Mouse (Mus musculus) heart, postnatal 0 days (tissue): Measurements from ENCODE around the gene Pdzd7. TPM values are rescaled to one million over a fixed set of nuclear protein-coding genes. Genes with fewer than 3 reads are reported as not detected.

Experiments
- ATAC-seq: fragments of 200-750 bp; cut with Nextera tagmentation; 2 replicates; pipeline ENCODE4 v1.8.0; 2017; ENCODE audit warnings: low read depth, moderate number of reproducible peaks, moderate library complexity; ENCODE audit not compliant: insufficient read depth
- DNase-seq: peaks from one replicate; pipeline ENCODE4 v3.0.0-alpha.2; 2016; ENCODE audit warnings: low spot score
- H3K27ac ChIP-seq: fragments of 300-500 bp; sonication (generic); 2 replicates; pipeline ENCODE4 v1.5.1; 2014; ENCODE audit warnings: low read depth, mild to moderate bottlenecking
- H3K27me3 ChIP-seq: fragments of 300-500 bp; sonication (generic); 2 replicates; pipeline ENCODE4 v1.6.1; 2014; ENCODE audit warnings: low read length, mixed read lengths; ENCODE audit not compliant: control insufficient read depth, insufficient read depth
- H3K36me3 ChIP-seq: fragments of 300-500 bp; sonication (generic); replicated peaks from 2 replicates; pipeline ENCODE4 v1.6.1; 2014; ENCODE audit warnings: low read length, mixed read lengths; ENCODE audit not compliant: control insufficient read depth, insufficient read depth
- H3K4me1 ChIP-seq: fragments of 300-500 bp; sonication (generic); 2 replicates; pipeline ENCODE4 v1.6.1; 2014; ENCODE audit warnings: antibody characterized with exemption; ENCODE audit not compliant: control insufficient read depth, insufficient read depth
- H3K4me2 ChIP-seq: fragments of 300-500 bp; sonication (generic); 2 replicates; pipeline ENCODE4 v1.6.1; 2014; ENCODE audit warnings: low read depth, mild to moderate bottlenecking, low read length, moderate library complexity
- H3K4me3 ChIP-seq: fragments of 300-500 bp; sonication (generic); 2 replicates; pipeline ENCODE4 v1.5.1; 2014; ENCODE audit warnings: low read depth, low read length
- H3K9ac ChIP-seq: fragments of 300-500 bp; sonication (generic); replicated peaks from 2 replicates; pipeline ENCODE4 v1.6.1; 2014; ENCODE audit warnings: low read depth, low read length, mixed read lengths
- H3K9me3 ChIP-seq: fragments of 300-500 bp; sonication (generic); replicated peaks from 2 replicates; pipeline ENCODE4 v1.6.1; 2016; ENCODE audit warnings: low read length; ENCODE audit not compliant: control insufficient read depth
- CTCF ChIP-seq: IDR thresholded peaks from 2 replicates; pipeline ENCODE4 v1.5.1; 2016; ENCODE audit warnings: antibody characterized with exemption, control low read depth, low read depth
- EP300 ChIP-seq: IDR thresholded peaks from 2 replicates; pipeline ENCODE4 v1.6.1; 2016; ENCODE audit warnings: antibody characterized with exemption, low read depth
- WGBS: fragments of 180-500 bp; shearing (Covaris S2); extraction: QIAGEN DNeasy Blood & Tissue Kit; methylation state at CpG from one replicate; pipeline ENCODE4 v1.1.7; 2014; 5-methylcytosine and 5-hydroxymethylcytosine counted together
- polyA plus RNA-seq: library from polyadenylated mRNA; unstranded; fragments of >200 nt; fragmentation: Nextera tagmentation; extraction: Ambion mirVana; gene quantifications from 2 replicates; pipeline ENCODE4 v1.2.1, GENCODE M21; 2015
- total RNA-seq: library from RNA; depleted of rRNA; stranded (reverse); fragments of >200 nt; gene quantifications from 2 replicates; pipeline ENCODE4 v1.2.3, GENCODE M21; 2014; ENCODE audit warnings: low replicate concordance

The Pdzd7 gene
- total and polyA plus RNA-seq, 2 experiments from 2014 or later, result 0.10 to 0.65 TPM

DNA sequence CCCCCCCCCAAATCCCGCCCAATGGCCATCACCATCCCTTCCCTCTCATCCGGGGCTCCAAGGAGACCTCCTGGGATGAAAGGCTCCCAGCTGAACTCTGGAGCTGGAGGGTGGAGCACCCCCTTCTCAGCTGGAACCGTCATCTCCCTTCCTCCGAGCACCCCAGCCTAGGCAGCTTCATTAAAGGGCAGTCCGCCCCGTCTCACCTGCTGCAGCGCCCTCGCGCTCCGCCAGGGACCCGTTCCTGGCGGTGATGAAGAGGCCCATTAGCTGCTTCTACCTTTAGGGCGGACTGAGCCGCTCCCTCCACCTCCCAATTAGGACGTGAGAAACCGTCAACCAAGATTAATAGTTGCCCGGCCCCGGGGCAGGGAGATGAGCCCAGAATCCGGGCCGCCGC, 19.7 kb upstream of the Pdzd7 start:
- Histone ChIP-seq H3K4me2 (no peak overlapping the region), H3K9me3 (no peaks in the 10 kb centered on the region), H3K36me3 (no peaks in the 10 kb centered on the region), H3K9ac (no peak overlapping the region), H3K4me1 (no peaks in the 10 kb centered on the region), H3K27me3 (peaks cover 42% of the 10 kb centered on the region), H3K27ac (no peak overlapping the region), H3K4me3 (no peak overlapping the region)
- no peak for TF ChIP-seq EP300
- TF ChIP-seq CTCF, result no peak
- 8% methylated on average over 21 of the region's 21 CpGs for WGBS
- no peak for ATAC-seq
- no peak for DNase-seq

- no peak for DNase-seq
- H3K27me3 ChIP-seq, result peaks cover 42% of the 10 kb centered on the region
- no peak for TF ChIP-seq EP300
- peak; percentile 39; the same call in 1 of the 2 replicates for TF ChIP-seq CTCF
- no peaks in the 10 kb centered on the region for H3K4me1 ChIP-seq
- no peaks in the 10 kb centered on the region for H3K9me3 ChIP-seq
- no peak for ATAC-seq
- no peak overlapping the region for H3K27ac ChIP-seq
- no peak overlapping the region for H3K9ac ChIP-seq
- no peak overlapping the region for H3K4me2 ChIP-seq
- no peak overlapping the region for H3K4me3 ChIP-seq
- no peaks in the 10 kb centered on the region for H3K36me3 ChIP-seq
- WGBS, result 39% methylated on average over 19 of the region's 20 CpGs
Observed at GRCm38 (mm10) chr19:45063565-45064292, 18.2 kb upstream of the Pdzd7 start.

- H3K4me3 ChIP-seq, result peak overlapping the region; percentile 61
- 0 out of 2 replicates have a peak, but pooled peaks have one; percentile 0 for ATAC-seq
- WGBS, result 2% methylated on average over 14 of the region's 14 CpGs
Observed at GRCm38 (mm10) chr19:45058841-45059240, 13.3 kb upstream of the Pdzd7 start.

DNA sequence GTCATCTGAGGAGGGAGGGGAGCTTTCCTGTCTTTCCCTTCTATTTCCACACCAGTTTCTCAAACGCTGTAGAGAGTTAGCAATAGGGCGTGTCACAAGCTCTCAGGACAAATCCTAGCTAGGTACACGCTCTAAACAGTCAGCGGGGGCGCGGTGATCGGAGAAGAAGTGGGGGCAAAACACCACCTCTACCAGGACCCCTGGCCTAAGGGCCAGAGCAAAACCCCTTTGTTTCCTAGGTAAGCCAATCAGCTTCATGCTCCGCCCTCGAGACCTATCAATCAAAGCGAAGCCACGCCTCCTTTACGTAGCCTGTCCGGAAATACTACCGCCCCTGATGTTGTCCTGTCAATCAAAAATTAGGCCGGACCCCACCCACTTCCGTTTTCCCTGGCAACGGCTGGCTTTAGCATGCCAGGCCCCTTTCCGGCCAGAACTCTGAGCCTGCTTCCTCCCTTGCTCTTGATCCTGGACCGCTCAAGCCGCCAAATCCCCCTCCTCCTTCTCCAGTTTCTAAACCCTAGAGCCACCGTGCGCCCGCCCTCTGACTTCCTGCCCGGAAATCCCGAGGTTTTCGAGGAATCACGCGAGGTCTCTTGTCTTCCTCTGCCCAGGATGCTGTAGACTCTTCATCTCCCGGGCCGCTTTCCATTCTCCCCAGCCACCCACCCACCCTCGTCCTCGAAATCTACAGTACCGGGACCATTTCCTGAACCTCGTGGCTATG, 12.8 kb upstream of the Pdzd7 start:
- H3K27ac ChIP-seq, result peak overlapping the region; percentile 96
- H3K9ac ChIP-seq, result peak overlapping the region; percentile 77
- ATAC-seq, result peak; percentile 92
- H3K4me2 ChIP-seq, result peak overlapping the region; percentile 82
- no peaks in the 10 kb centered on the region; the same call in 1 of the 2 replicates for H3K36me3 ChIP-seq
- peaks cover 12% of the 10 kb centered on the region for H3K4me1 ChIP-seq
- H3K4me3 ChIP-seq, result peak overlapping the region; percentile 61
- no peaks in the 10 kb centered on the region for H3K9me3 ChIP-seq
- under 1% methylated on average over 34 of the region's 34 CpGs for WGBS
- DNase-seq, result peak; percentile 99
- TF ChIP-seq CTCF (no peak), EP300 (peak; percentile 64; the same call in 1 of the 2 replicates)
- H3K27me3 ChIP-seq, result no peaks in the 10 kb centered on the region

More at GRCm38 (mm10) chr19:45058841-45059240, 13.3 kb upstream of the Pdzd7 start:
- H3K9ac ChIP-seq, result peak overlapping the region; percentile 77
- DNase-seq, result no peak
- H3K4me1 ChIP-seq, result peaks cover 12% of the 10 kb centered on the region
- no peak for TF ChIP-seq CTCF
- H3K27me3 ChIP-seq, result peaks cover 2% of the 10 kb centered on the region; the same call in 1 of the 2 replicates
- no peaks in the 10 kb centered on the region for H3K9me3 ChIP-seq
- H3K4me2 ChIP-seq, result peak overlapping the region; percentile 82
- peak overlapping the region; percentile 96 for H3K27ac ChIP-seq
- H3K36me3 ChIP-seq, result no peaks in the 10 kb centered on the region

DNA sequence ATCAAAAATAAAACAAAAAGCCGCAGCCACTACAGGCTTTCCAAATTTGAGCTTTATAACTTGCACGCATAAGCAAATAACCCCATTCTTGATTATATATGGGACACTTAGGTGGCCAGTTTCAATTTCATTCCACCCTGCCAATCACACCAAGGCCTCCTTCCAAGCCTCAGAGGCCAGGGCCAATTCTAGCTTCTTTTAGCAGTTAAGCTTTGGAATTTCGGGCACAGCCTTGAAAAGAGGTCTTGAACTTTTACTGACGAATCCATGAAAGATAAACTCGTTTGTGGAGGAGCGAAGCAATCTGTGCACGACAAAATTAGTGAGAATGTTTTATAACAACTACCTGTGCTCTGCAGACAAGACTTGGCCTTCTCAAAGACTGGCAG, 12.2 kb upstream of the Pdzd7 start:
- 37% methylated on average over 7 of the region's 7 CpGs for WGBS
- H3K4me2 ChIP-seq, result peak overlapping the region; percentile 82
- H3K4me1 ChIP-seq, result peaks cover 12% of the 10 kb centered on the region
- ATAC-seq (no peak), DNase-seq (no peak)
- no peak for TF ChIP-seq EP300
- TF ChIP-seq CTCF, result no peak; the same call in 1 of the 2 replicates
- H3K9me3 ChIP-seq, result no peaks in the 10 kb centered on the region
- peak overlapping the region; percentile 96 for H3K27ac ChIP-seq
- no peaks in the 10 kb centered on the region for H3K27me3 ChIP-seq
- peaks cover 4% of the 10 kb centered on the region; the same call in 1 of the 2 replicates for H3K36me3 ChIP-seq
- peak overlapping the region; percentile 61 for H3K4me3 ChIP-seq
- peak overlapping the region; percentile 77 for H3K9ac ChIP-seq
